Comparison of ENCODE assay signal across 10 mouse cellular contexts in the genomic region with DNA sequence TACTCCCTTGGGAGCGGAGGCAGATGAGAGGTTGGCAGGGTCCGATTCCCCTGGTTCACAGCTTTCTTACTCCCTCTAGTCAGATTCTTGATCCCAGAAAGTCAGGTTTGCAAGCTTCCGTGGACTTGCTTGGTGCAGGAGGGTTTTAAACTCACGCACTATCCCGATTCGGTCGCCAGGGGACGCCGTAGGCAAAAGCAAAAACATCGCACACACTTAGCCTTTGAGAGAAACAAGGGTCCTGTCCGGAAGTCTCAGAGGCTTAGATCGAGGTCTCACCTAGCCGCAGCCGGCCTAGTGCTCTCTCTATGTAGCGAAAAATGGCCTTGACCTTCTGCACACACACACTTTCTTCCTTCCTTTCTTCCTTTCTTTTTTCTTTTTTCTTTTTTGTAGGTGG. TPM values are rescaled to one million over a fixed set of nuclear protein-coding genes. Genes with fewer than 3 reads are reported as not detected.
A peak's percentile ranks its signal among the peaks of the same experiment; 100 is the strongest.
DNase-seq lines count a peak whose midpoint lies in the region; ATAC-seq and TF ChIP-seq lines count a peak whose summit lies in the region.
"Had no signal": no experiment of that assay in that cellular context is flagged by ENCODE, and none has a peak within 500 bp of the region (broad histone marks: within the 10 kb centered on the region; RNA-seq: fewer than 3 reads in every experiment).

No protein-coding gene starts in this region.

- peak; percentile 76 for DNase-seq in kidney, adult 18-20 months
- DNase-seq in forebrain, postnatal 0 days = peak; percentile 85
- DNase-seq in kidney, postnatal 36 days = peak; percentile 57 to 82
- DNase-seq in mesoderm, embryonic 11.5 days (ENCODE audit: low read depth, low spot score) = peak; percentile 87
- peak; percentile 79 for DNase-seq in thymus, postnatal 25 days

- WGBS in kidney, embryonic 15.5 days = 3% methylated on average over 15 of the region's 15 CpGs
- 2% methylated on average over 15 of the region's 15 CpGs for WGBS in forebrain, postnatal 0 days

- H3K9ac ChIP-seq in kidney, embryonic 15.5 days = no peak overlapping the region
- H3K9ac ChIP-seq in forebrain, postnatal 0 days = no peak overlapping the region

- H3K27me3 ChIP-seq in kidney, embryonic 15.5 days = peaks cover 67% of the 10 kb centered on the region
- peaks cover 77% of the 10 kb centered on the region for H3K27me3 ChIP-seq in E14TG2a.4 (ENCODE audit: insufficient read depth, low read length)
- H3K27me3 ChIP-seq in forebrain, postnatal 0 days (ENCODE audit: insufficient read depth, low read length) = peaks cover 60% of the 10 kb centered on the region

- H3K27ac ChIP-seq in kidney, embryonic 15.5 days = no peak overlapping the region
- H3K27ac ChIP-seq in bone marrow macrophage, adult 2 months (ENCODE audit: insufficient read depth, low read depth, low read length) = no peak overlapping the region
- H3K27ac ChIP-seq in forebrain, postnatal 0 days (ENCODE audit: low read depth, low read length) = no peak overlapping the region

- TF ChIP-seq CTCF in E14TG2a.4 (conservative IDR thresholded peaks at IDR 0.05; ENCODE audit: low read length) = peak; percentile 61
- TF ChIP-seq CTCF in bone marrow macrophage, adult 2 months (IDR thresholded peaks at IDR 0.05; ENCODE audit: low read depth, low read length) = peak; percentile 98
- peak; percentile 94 for TF ChIP-seq CTCF in forebrain, postnatal 0 days (IDR thresholded peaks at IDR 0.05; ENCODE audit: low read depth)

- ATAC-seq in kidney, embryonic 15.5 days (replicated peaks; ENCODE audit: low FRiP score) = no peak
- ATAC-seq in forebrain, postnatal 0 days = peak; percentile 70

- no peaks in the 10 kb centered on the region for H3K36me3 ChIP-seq in kidney, embryonic 15.5 days
- H3K36me3 ChIP-seq in E14TG2a.4 (ENCODE audit: insufficient read depth, low read length) = no peaks in the 10 kb centered on the region
- H3K36me3 ChIP-seq in forebrain, postnatal 0 days (ENCODE audit: insufficient read depth) = no peaks in the 10 kb centered on the region

- no peak overlapping the region for H3K4me2 ChIP-seq in kidney, embryonic 15.5 days
- H3K4me2 ChIP-seq in forebrain, postnatal 0 days (ENCODE audit: low read depth) = no peak overlapping the region

- H3K4me3 ChIP-seq in kidney, embryonic 15.5 days (replicated peaks) = no peak overlapping the region
- no peak overlapping the region for H3K4me3 ChIP-seq in E14TG2a.4 (replicated peaks; ENCODE audit: low read length)
- no peak overlapping the region for H3K4me3 ChIP-seq in bone marrow macrophage, adult 2 months (ENCODE audit: insufficient read depth, low read length)
- H3K4me3 ChIP-seq in forebrain, postnatal 0 days (ENCODE audit: low read depth, low read length) = no peak overlapping the region
- H3K4me3 ChIP-seq: myocyte had no signal

- H3K4me1 ChIP-seq in kidney, embryonic 15.5 days = peaks cover 25% of the 10 kb centered on the region
- H3K4me1 ChIP-seq in E14TG2a.4 (replicated peaks; ENCODE audit: low read depth, low read length) = peaks cover 39% of the 10 kb centered on the region
- peaks cover 6% of the 10 kb centered on the region for H3K4me1 ChIP-seq in bone marrow macrophage, adult 2 months (ENCODE audit: control insufficient read depth, insufficient read depth, low read length)
- H3K4me1 ChIP-seq in forebrain, postnatal 0 days (ENCODE audit: insufficient read depth) = no peaks in the 10 kb centered on the region

- TF ChIP-seq POLR2A in bone marrow macrophage, adult 2 months (IDR thresholded peaks at IDR 0.05; ENCODE audit: borderline replicate concordance, low read depth, low read length) = no peak

- peaks cover 5% of the 10 kb centered on the region for H3K9me3 ChIP-seq in kidney, embryonic 15.5 days (replicated peaks)
- peaks cover 7% of the 10 kb centered on the region for H3K9me3 ChIP-seq in E14TG2a.4 (ENCODE audit: low read length)
- no peaks in the 10 kb centered on the region for H3K9me3 ChIP-seq in forebrain, postnatal 0 days (ENCODE audit: low read length)

RNA-seq across cellular contexts. Expression of gene Tmem221, which starts 2.7 kb away (rescaled TPM):
- polyA plus RNA-seq in kidney, embryonic 15.5 days (2015; fragmentation: Nextera tagmentation; extraction: Ambion mirVana) = 10.6 and 12.8 TPM in 2 replicates
- polyA plus RNA-seq in bone marrow macrophage, adult 2 months (2012; ENCODE audit: insufficient read depth, insufficient read length, missing spikeins) = 15.9 and 17.7 TPM in 2 replicates
- 0.08 TPM in 1 of 2 replicates, not detected in the other for total RNA-seq in forebrain, postnatal 0 days (2014; rRNA removed)
- polyA plus RNA-seq in forebrain, postnatal 0 days (2015; fragmentation: Nextera tagmentation; extraction: Ambion mirVana) = 0.16 and 0.18 TPM in 2 replicates

RNA-seq across cellular contexts. Expression of gene Nxnl1, which starts 5.0 kb away (rescaled TPM):
- 0.18 and 0.36 TPM in 2 replicates for polyA plus RNA-seq in kidney, embryonic 15.5 days (2015; fragmentation: Nextera tagmentation; extraction: Ambion mirVana)
- polyA plus RNA-seq in bone marrow macrophage, adult 2 months (2012; ENCODE audit: insufficient read depth, insufficient read length, missing spikeins) = not detected in 2 replicates
- 0.08 TPM in 1 of 2 replicates, not detected in the other for total RNA-seq in forebrain, postnatal 0 days (2014; rRNA removed)
- not detected in 2 replicates for polyA plus RNA-seq in forebrain, postnatal 0 days (2015; fragmentation: Nextera tagmentation; extraction: Ambion mirVana)
- polyA plus RNA-seq: frontal cortex, adult 2 months had no signal

RNA-seq across cellular contexts. Expression of gene Slc27a1, which starts 7.3 kb away (rescaled TPM):
- 44.5 and 45.3 TPM in 2 replicates for polyA plus RNA-seq in kidney, embryonic 15.5 days (2015; fragmentation: Nextera tagmentation; extraction: Ambion mirVana)
- 85.4 and 86.3 TPM in 2 replicates for polyA plus RNA-seq in bone marrow macrophage, adult 2 months (2012; ENCODE audit: insufficient read depth, insufficient read length, missing spikeins)
- 106 and 133 TPM in 2 replicates for total RNA-seq in forebrain, postnatal 0 days (2014; rRNA removed)
- 74.8 and 102 TPM in 2 replicates for polyA plus RNA-seq in forebrain, postnatal 0 days (2015; fragmentation: Nextera tagmentation; extraction: Ambion mirVana)

RNA-seq across cellular contexts. Expression of gene Mvb12a, which starts 18.7 kb away (rescaled TPM):
- 98.3 and 99.8 TPM in 2 replicates for polyA plus RNA-seq in kidney, embryonic 15.5 days (2015; fragmentation: Nextera tagmentation; extraction: Ambion mirVana)
- polyA plus RNA-seq in bone marrow macrophage, adult 2 months (2012; ENCODE audit: insufficient read depth, insufficient read length, missing spikeins) = 64.5 and 65.3 TPM in 2 replicates
- total RNA-seq in forebrain, postnatal 0 days (2014; rRNA removed) = 70.5 and 81.7 TPM in 2 replicates
- 73.4 and 87.4 TPM in 2 replicates for polyA plus RNA-seq in forebrain, postnatal 0 days (2015; fragmentation: Nextera tagmentation; extraction: Ambion mirVana)

RNA-seq across cellular contexts. Expression of gene Bst2, which starts 24.1 kb away (rescaled TPM):
- 50.2 and 53.0 TPM in 2 replicates for polyA plus RNA-seq in kidney, embryonic 15.5 days (2015; fragmentation: Nextera tagmentation; extraction: Ambion mirVana)
- polyA plus RNA-seq in bone marrow macrophage, adult 2 months (2012; ENCODE audit: insufficient read depth, insufficient read length, missing spikeins) = 358 and 369 TPM in 2 replicates
- total RNA-seq in forebrain, postnatal 0 days (2014; rRNA removed) = 10.1 and 17.8 TPM in 2 replicates
- polyA plus RNA-seq in forebrain, postnatal 0 days (2015; fragmentation: Nextera tagmentation; extraction: Ambion mirVana) = 19.3 and 21.0 TPM in 2 replicates
